Mouse (Mus musculus) stomach, embryonic 16.5 days (tissue): ENCODE data around the gene 2210016L21Rik. TPM values are rescaled to one million over a fixed set of nuclear protein-coding genes. Genes with fewer than 3 reads are reported as not detected.
"Not testable (repeated sequence)": the region's sequence is repeated elsewhere in the genome, so short reads cannot be mapped to it uniquely, and the experiment has no call there.

Experiments
- ATAC-seq: fragments of 200-750 bp; cut with Nextera tagmentation; 2 replicates; pipeline ENCODE4 v1.8.0; 2017; ENCODE audit warnings: moderate number of reproducible peaks, moderate TSS enrichment; ENCODE audit not compliant: insufficient read depth, low FRiP score
- H3K27ac ChIP-seq: fragments of 300-500 bp; sonication (generic); 2 replicates; pipeline ENCODE4 v1.5.1; 2014; ENCODE audit warnings: low read length
- H3K27me3 ChIP-seq: fragments of 300-500 bp; sonication (generic); 2 replicates; pipeline ENCODE4 v1.6.1; 2014; ENCODE audit warnings: low read length, control low read depth, mixed read lengths; ENCODE audit not compliant: control insufficient read depth, insufficient read depth
- H3K36me3 ChIP-seq: fragments of 300-500 bp; sonication (generic); 2 replicates; pipeline ENCODE4 v1.6.1; 2014; ENCODE audit warnings: low read length; ENCODE audit not compliant: control insufficient read depth, insufficient read depth
- H3K4me1 ChIP-seq: fragments of 300-500 bp; sonication (generic); 2 replicates; pipeline ENCODE4 v1.6.1; 2014; ENCODE audit warnings: low read length, control low read depth, mixed read lengths; ENCODE audit not compliant: control insufficient read depth, insufficient read depth
- H3K4me2 ChIP-seq: fragments of 300-500 bp; sonication (generic); 2 replicates; pipeline ENCODE4 v1.6.1; 2014; ENCODE audit warnings: low read depth, low read length, mixed read lengths
- H3K4me3 ChIP-seq: fragments of 300-500 bp; sonication (generic); replicated peaks from 2 replicates; pipeline ENCODE4 v1.5.1; 2014; ENCODE audit warnings: mild to moderate bottlenecking, low read length
- H3K9ac ChIP-seq: fragments of 300-500 bp; sonication (generic); 2 replicates; pipeline ENCODE4 v1.6.1; 2014; ENCODE audit warnings: low read length
- H3K9me3 ChIP-seq: fragments of 300-500 bp; sonication (generic); replicated peaks from 2 replicates; pipeline ENCODE4 v1.6.1; 2016; ENCODE audit warnings: low read length, control low read depth; ENCODE audit not compliant: control insufficient read depth
- WGBS: fragments of 180-500 bp; shearing (Covaris S2); extraction: QIAGEN DNeasy Blood & Tissue Kit; methylation state at CpG from one replicate; pipeline ENCODE4 v1.1.7; 2014; 5-methylcytosine and 5-hydroxymethylcytosine counted together
- polyA plus RNA-seq: library from polyadenylated mRNA; unstranded; fragments of >200 nt; fragmentation: Nextera tagmentation; extraction: Ambion mirVana; gene quantifications from 2 replicates; pipeline ENCODE4 v1.2.1, GENCODE M21; 2015

Gene 2210016L21Rik
- polyA plus RNA-seq, 1 experiment from 2014 or later, result 45.6 TPM

DNA sequence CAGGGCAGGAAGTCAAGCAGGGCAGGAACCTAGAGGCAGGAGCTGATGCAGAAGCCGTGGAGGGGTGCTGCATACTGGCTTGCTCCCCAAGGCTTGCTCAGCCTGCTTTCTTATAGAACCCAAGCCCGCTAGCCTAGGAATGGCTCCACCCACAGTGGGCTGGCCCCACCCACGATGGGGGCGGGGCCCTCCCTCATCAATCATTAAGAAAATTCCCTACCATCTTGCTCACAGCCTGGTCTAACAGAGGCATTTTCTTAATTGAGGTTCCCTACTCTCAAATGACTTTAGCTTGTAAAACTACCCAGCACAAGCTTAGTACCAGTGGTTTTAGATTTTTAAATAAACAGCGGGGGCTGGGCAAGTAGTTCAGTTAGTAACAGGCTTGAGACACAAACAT, 10.3 kb upstream of the 2210016L21Rik start:
- 57% methylated on average over 5 of the region's 5 CpGs for WGBS
- no peak overlapping the region for H3K27ac ChIP-seq
- H3K4me3 ChIP-seq, result no peak overlapping the region
- H3K27me3 ChIP-seq, result no peaks in the 10 kb centered on the region
- no peak overlapping the region for H3K9ac ChIP-seq
- no peak overlapping the region for H3K4me2 ChIP-seq
- no peaks in the 10 kb centered on the region for H3K4me1 ChIP-seq
- no peaks in the 10 kb centered on the region for H3K36me3 ChIP-seq
- no peak for ATAC-seq
- H3K9me3 ChIP-seq, result no peaks in the 10 kb centered on the region

DNA sequence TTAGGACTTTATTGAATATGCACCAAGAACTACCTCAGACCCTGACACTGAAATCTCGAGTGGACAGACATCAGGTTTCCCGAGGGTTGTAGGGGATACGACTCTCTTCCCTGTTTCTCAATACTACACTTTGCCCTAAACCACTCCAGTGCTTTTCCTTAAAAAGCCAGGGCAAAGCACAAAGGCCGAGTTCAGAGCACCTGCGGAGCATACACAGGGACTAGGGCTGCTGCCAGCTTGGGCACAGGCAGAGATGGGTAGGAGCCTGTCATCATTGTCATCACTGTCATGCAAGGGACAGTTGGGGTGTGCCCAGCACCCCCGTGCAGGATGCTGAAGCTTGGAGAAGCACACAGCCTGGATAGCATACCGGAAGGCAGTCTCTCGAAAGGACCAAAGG, 8.8 kb upstream of the 2210016L21Rik start:
- 82% methylated on average over 8 of the region's 8 CpGs for WGBS
- H3K27ac ChIP-seq, result no peak overlapping the region
- ATAC-seq, result no peak

DNA sequence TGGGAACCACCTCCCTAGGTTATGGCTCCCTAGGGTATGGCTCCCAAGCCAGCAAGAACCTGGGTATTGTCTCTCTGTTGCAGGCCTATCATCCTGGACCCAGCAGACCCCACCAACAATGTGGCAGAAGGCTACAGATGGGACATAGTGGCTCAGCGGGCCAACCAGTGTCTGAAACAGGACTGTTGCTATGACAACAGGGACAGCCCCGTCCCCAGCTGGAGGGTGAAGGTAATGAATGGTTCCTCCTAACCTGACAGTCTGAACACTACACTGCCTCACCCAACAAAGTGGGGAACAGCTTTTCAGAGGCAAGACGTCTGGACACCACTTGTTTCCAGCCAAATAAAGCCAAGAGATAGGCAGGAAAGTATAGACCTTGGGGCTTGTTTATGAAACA, 6.1 kb upstream of the 2210016L21Rik start:
- no peaks in the 10 kb centered on the region for H3K4me1 ChIP-seq
- 23% methylated on average over 3 of the region's 3 CpGs for WGBS
- H3K27me3 ChIP-seq, result no peaks in the 10 kb centered on the region
- H3K9ac ChIP-seq, result no peak overlapping the region
- no peak overlapping the region for H3K27ac ChIP-seq
- H3K4me3 ChIP-seq, result no peak overlapping the region
- H3K36me3 ChIP-seq, result no peaks in the 10 kb centered on the region
- no peak overlapping the region for H3K4me2 ChIP-seq
- no peaks in the 10 kb centered on the region for H3K9me3 ChIP-seq
- ATAC-seq, result no peak

More for the DNA sequence above, 8.8 kb upstream of the 2210016L21Rik start:
- Histone ChIP-seq H3K4me2 (no peak overlapping the region), H3K4me3 (no peak overlapping the region), H3K27me3 (no peaks in the 10 kb centered on the region), H3K4me1 (no peaks in the 10 kb centered on the region), H3K9me3 (no peaks in the 10 kb centered on the region), H3K9ac (no peak overlapping the region), H3K36me3 (no peaks in the 10 kb centered on the region)

DNA sequence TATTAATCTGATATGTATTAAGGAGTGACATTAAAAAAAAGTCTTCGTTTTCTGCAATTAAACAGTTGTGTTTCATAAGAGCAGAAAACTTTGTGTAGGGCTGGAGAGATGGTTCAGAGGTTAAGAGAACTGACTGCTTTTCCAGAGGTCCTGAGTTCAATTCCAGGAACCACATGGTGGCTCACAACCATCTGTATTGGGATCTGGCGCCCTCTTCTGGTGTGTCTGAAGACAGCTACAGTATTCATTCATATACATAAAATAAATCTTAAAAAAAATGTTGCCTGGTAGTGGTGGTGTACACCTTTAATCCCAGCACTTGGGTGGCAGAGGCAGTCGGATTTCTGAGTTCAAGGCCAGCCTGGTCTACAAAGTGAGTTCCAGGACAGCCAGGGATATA, 820 bp upstream of the 2210016L21Rik start:
- H3K4me1 ChIP-seq, H3K4me2 ChIP-seq, H3K27me3 ChIP-seq, H3K4me3 ChIP-seq, H3K9me3 ChIP-seq, H3K27ac ChIP-seq, ATAC-seq, H3K36me3 ChIP-seq, H3K9ac ChIP-seq: not testable (repeated sequence)
- WGBS, result 55% methylated on average over 3 of the region's 3 CpGs

DNA sequence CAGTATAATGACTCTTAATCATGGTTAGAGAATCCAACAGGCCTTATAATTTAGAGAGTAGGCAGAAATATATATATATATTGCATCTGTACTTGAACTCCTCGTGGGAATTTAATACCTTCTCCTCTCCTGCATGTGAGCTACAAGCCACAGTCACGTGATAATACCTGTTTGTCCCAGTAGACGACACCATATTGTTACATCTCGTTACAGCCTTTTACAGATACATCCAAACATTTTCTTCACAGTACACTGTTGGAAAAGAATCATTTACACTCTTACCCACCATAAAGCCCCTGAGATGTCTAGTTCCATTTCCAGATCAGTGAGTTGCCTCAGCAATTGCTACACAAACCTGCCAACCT, 790 bp downstream of the 2210016L21Rik start:
- Histone ChIP-seq H3K4me1 (peaks cover 7% of the 10 kb centered on the region), H3K27ac (peak overlapping the region; percentile 76; the same call in 1 of the 2 replicates), H3K9ac (peak overlapping the region; percentile 89), H3K36me3 (peaks cover 3% of the 10 kb centered on the region; the same call in 1 of the 2 replicates), H3K9me3 (no peaks in the 10 kb centered on the region), H3K4me2 (peak overlapping the region; percentile 82), H3K4me3 (peak overlapping the region; percentile 82), H3K27me3 (no peaks in the 10 kb centered on the region)
- 37% methylated on average over 4 of the region's 4 CpGs for WGBS
- ATAC-seq, result no peak

DNA sequence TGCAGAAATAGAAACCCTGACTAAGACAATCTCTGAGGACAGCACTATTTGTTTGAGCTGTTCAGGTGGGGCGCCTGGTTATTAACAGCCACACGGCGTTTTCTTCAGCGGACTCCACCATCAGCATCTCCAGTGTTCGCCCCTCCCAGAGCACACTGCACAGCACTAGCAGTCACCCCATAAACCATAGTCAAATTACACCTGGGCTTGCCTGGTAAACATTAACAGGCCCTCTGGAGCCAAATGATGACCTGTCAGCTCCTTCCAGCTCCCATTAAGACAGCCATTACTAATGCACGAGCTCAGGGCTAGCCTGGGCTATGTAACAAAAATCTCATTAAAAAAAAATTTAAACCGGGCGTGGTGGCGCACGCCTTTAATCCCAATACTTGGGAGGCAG, 3.1 kb downstream of the 2210016L21Rik start:
- H3K9me3 ChIP-seq, result no peaks in the 10 kb centered on the region
- no peak overlapping the region for H3K4me3 ChIP-seq
- no peaks in the 10 kb centered on the region for H3K27me3 ChIP-seq
- H3K4me1 ChIP-seq, result peaks cover 15% of the 10 kb centered on the region
- H3K36me3 ChIP-seq, result peaks cover 6% of the 10 kb centered on the region; the same call in 1 of the 2 replicates
- H3K9ac ChIP-seq, result no peak overlapping the region
- H3K27ac ChIP-seq, result no peak overlapping the region
- no peak overlapping the region for H3K4me2 ChIP-seq
- no peak for ATAC-seq
- WGBS, result 93% methylated on average over 10 of the region's 10 CpGs

DNA sequence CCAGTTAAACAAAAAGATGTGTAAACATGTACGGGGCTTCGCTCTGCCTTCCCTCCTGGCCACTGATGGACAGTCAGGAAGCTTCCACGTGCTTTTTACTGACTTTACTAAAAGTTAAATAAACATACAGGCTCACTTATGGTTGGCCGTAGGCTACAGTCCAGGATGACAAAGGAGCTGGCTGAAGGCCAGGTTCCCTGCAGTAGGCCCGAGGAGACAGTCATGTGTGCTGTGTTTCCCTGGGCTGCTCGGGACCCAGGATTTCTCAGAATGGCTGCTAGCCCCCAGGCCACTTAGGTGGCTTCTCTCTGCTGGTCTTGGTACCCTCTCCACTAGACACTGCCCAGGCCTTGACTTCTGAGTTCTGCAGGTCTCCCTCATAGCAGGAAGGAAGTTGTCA, 6.9 kb downstream of the 2210016L21Rik start:
- Histone ChIP-seq H3K9me3 (no peaks in the 10 kb centered on the region), H3K4me2 (no peak overlapping the region), H3K4me3 (no peak overlapping the region), H3K4me1 (peaks cover 8% of the 10 kb centered on the region; the same call in 1 of the 2 replicates), H3K36me3 (peaks cover 6% of the 10 kb centered on the region; the same call in 1 of the 2 replicates), H3K27ac (no peak overlapping the region), H3K9ac (no peak overlapping the region), H3K27me3 (no peaks in the 10 kb centered on the region)
- ATAC-seq, result peak; percentile 65
- 24% methylated on average over 6 of the region's 6 CpGs for WGBS

DNA sequence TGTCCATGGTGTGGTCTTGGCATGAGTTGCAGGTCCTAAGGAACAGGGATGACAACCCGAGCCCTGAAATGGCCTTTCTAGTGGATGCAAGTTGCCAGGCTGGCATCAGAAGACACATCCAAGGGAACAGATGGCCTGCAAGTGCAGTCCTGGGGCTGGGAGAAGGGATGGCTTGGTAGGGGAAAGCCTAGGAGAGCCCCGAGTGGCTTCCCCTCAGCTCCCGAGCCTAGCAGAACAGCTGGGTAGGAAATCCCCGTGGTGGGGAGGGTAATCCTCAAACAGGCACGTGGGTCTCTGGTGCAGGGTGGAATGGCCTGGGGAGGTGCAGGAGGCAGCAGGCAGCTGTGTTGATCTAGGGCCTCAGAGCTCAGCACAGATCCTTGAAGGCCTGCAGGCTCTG, 7.4 kb downstream of the 2210016L21Rik start:
- WGBS, result 34% methylated on average over 5 of the region's 5 CpGs
- no peaks in the 10 kb centered on the region for H3K9me3 ChIP-seq
- H3K4me3 ChIP-seq, result no peak overlapping the region
- no peak overlapping the region for H3K27ac ChIP-seq
- no peak overlapping the region for H3K9ac ChIP-seq
- peaks cover 8% of the 10 kb centered on the region; the same call in 1 of the 2 replicates for H3K4me1 ChIP-seq
- H3K4me2 ChIP-seq, result no peak overlapping the region
- no peak for ATAC-seq
- H3K36me3 ChIP-seq, result peaks cover 6% of the 10 kb centered on the region; the same call in 1 of the 2 replicates
- no peaks in the 10 kb centered on the region for H3K27me3 ChIP-seq

DNA sequence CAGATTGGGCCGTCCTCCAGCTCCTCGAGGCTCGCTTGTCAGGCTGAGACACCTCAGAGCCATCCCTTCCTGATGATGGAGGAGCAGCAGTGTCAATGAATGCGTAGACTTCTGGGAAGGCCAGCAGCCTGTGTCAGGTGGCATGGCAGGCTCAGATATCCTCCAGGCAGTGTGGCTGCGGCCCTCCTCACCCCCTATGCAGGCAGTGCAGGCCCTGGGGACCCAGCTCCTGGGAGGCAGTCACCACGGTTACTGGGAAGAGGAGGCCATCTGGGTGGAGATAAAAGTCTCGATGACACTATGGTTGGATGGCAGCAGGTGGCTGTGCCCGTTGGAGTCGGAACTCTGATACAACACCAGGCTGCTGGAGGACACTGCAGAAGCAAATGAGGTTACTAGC, 7.9 kb downstream of the 2210016L21Rik start:
- Histone ChIP-seq H3K36me3 (peaks cover 6% of the 10 kb centered on the region; the same call in 1 of the 2 replicates), H3K9me3 (no peaks in the 10 kb centered on the region), H3K27ac (no peak overlapping the region), H3K4me2 (no peak overlapping the region), H3K4me1 (peaks cover 8% of the 10 kb centered on the region; the same call in 1 of the 2 replicates), H3K27me3 (no peaks in the 10 kb centered on the region), H3K4me3 (no peak overlapping the region), H3K9ac (no peak overlapping the region)
- no peak for ATAC-seq
- WGBS, result 81% methylated on average over 9 of the region's 9 CpGs
